Mouse (Mus musculus): ENCODE results near the gene Ppp4r1. TPM values are rescaled to one million over a fixed set of nuclear protein-coding genes. Genes with fewer than 3 reads are reported as not detected.

Ppp4r1 gene
- polyA plus RNA-seq, 1 experiment = 45.5 TPM

DNA sequence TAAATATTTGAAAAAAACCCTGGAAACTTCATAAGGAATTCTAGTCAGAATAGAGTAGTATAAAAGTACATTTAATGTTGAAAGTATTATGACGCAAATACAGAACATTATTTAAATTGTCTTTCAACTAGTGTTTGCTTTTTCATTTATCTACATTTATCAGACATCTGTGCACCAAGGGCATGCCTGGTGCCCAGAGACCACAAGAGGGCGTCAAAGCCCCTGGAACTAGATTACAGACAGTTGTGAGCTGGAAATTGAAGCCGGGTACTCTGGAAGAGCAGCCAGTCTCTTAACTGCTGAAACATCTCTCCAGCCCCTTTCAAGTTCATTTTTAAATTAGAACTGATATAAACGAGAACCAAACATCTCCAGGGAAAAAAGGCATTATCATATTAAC lies 80.2 kb downstream of the Ppp4r1 start:
- H3K4me3 ChIP-seq (replicated peaks; ENCODE audit: extremely low read depth, low read depth, low read length) = no peak overlapping the region
- no peak for DNase-seq
- TF ChIP-seq POLR2A (IDR thresholded peaks at IDR 0.05; ENCODE audit: borderline replicate concordance, extremely low read depth, low read depth, low read length) (no peak), CTCF (IDR thresholded peaks at IDR 0.05; ENCODE audit: insufficient read depth, low read length) (peak; percentile 69)
- WGBS = 55% methylated on average over 4 of the region's 4 CpGs
- peaks cover 2% of the 10 kb centered on the region; the same call in 1 of the 2 replicates for H3K4me1 ChIP-seq (ENCODE audit: control insufficient read depth, insufficient read depth, low read length)

DNA sequence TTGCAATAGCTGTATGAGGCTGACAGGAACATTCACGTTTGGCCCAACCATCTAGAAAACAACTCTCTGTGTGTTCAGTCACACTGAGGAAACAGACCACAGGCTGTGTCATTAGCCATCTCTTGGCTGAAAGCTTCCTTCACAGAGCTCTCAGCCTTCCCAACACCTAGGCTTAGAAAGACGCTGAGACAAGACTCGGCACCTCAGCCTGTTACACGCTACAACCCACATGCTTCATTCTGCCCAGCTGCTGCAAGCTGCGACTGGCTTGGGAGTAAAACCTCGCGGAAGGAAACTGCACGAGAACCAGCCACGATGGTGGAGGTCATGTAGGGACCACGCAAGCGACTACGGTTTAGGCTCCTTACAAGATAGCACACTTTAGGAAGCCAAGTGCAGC lies 81.5 kb downstream of the Ppp4r1 start:
- TF ChIP-seq POLR2A (IDR thresholded peaks at IDR 0.05; ENCODE audit: borderline replicate concordance, extremely low read depth, low read depth, low read length) (no peak), CTCF (IDR thresholded peaks at IDR 0.05; ENCODE audit: insufficient read depth, low read length) (no peak)
- H3K4me3 ChIP-seq (replicated peaks; ENCODE audit: extremely low read depth, low read depth, low read length) = no peak overlapping the region
- H3K4me1 ChIP-seq (ENCODE audit: control insufficient read depth, insufficient read depth, low read length) = peaks cover 2% of the 10 kb centered on the region; the same call in 1 of the 2 replicates
- DNase-seq = no peak
- WGBS = 94% methylated on average over 12 of the region's 12 CpGs

DNA sequence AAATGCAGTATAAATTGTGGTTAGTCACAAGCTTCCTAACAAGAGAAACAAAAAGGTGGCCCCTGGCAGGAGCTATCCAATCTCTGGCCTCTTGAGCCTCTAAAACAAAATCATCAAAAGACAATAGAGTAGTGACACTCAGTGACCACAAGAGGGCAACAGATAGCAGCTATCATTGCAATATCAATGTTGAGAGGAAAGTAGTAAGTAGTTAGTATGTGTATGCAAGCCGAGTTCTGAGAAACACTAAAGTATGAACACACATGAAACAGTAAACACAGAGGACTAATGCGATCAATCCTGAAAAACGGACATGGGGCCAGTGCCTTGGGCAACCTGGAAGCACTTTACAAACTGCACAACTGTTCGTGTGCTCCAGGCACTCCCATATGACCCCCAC lies 82.4 kb downstream of the Ppp4r1 start:
- no peak overlapping the region for H3K4me3 ChIP-seq (replicated peaks; ENCODE audit: extremely low read depth, low read depth, low read length)
- 32% methylated on average over 4 of the region's 4 CpGs for WGBS
- no peak for TF ChIP-seq POLR2A (IDR thresholded peaks at IDR 0.05; ENCODE audit: borderline replicate concordance, extremely low read depth, low read depth, low read length)
- TF ChIP-seq CTCF (IDR thresholded peaks at IDR 0.05; ENCODE audit: insufficient read depth, low read length) = peak; percentile 30; the same call in 1 of the 2 replicates
- H3K4me1 ChIP-seq (ENCODE audit: control insufficient read depth, insufficient read depth, low read length) = peaks cover 2% of the 10 kb centered on the region; the same call in 1 of the 2 replicates
- DNase-seq = no peak

DNA sequence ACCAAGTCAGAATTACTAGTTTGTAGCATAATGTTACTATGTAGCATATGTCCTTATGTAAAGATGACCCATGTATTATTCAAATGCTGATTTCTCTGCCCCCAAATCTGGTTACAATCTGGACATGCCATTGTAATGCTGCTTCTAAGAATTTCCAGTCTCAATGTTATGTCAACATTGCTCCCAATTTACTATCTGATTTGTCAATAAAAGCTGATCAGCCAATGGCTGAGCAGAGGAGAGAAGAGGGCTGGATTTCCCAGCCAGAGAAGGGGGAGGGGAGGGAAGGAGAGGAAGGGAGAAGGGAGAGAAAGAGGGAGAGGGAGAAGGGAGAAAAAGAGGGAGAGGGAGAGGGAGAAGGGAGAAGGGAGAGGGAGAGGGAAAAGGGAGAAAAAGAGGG lies 82.9 kb downstream of the Ppp4r1 start:
- no peak for DNase-seq
- no peak overlapping the region for H3K4me3 ChIP-seq (replicated peaks; ENCODE audit: extremely low read depth, low read depth, low read length)
- TF ChIP-seq POLR2A (IDR thresholded peaks at IDR 0.05; ENCODE audit: borderline replicate concordance, extremely low read depth, low read depth, low read length) (no peak), CTCF (IDR thresholded peaks at IDR 0.05; ENCODE audit: insufficient read depth, low read length) (no peak)
- peaks cover 2% of the 10 kb centered on the region; the same call in 1 of the 2 replicates for H3K4me1 ChIP-seq (ENCODE audit: control insufficient read depth, insufficient read depth, low read length)

DNA sequence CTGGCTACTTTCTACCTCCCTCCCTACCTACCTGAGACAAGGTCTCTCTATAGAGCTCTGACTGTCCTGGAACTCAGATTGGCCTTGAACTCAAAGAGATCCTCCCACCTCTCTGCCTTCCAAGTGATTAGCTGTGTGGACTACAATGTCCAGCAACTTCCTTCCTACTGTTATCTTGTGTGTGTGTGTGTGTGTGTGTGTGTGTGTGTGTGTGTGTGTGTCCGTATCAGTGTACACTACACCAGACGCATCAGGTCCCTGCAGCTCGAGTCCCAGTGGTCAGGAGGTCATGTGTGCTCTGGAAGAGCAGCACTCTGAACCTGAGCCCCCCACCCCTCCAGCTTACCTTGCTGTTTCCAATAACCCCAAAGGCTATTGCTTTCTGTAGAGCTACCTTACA lies 83.8 kb downstream of the Ppp4r1 start:
- 43% methylated on average over 3 of the region's 3 CpGs for WGBS
- Histone ChIP-seq H3K4me1 (ENCODE audit: control insufficient read depth, insufficient read depth, low read length) (peaks cover 2% of the 10 kb centered on the region; the same call in 1 of the 2 replicates), H3K4me3 (replicated peaks; ENCODE audit: extremely low read depth, low read depth, low read length) (no peak overlapping the region)
- TF ChIP-seq CTCF (IDR thresholded peaks at IDR 0.05; ENCODE audit: insufficient read depth, low read length) = no peak
- TF ChIP-seq POLR2A (IDR thresholded peaks at IDR 0.05; ENCODE audit: borderline replicate concordance, extremely low read depth, low read depth, low read length) = no peak
- DNase-seq = no peak

DNA sequence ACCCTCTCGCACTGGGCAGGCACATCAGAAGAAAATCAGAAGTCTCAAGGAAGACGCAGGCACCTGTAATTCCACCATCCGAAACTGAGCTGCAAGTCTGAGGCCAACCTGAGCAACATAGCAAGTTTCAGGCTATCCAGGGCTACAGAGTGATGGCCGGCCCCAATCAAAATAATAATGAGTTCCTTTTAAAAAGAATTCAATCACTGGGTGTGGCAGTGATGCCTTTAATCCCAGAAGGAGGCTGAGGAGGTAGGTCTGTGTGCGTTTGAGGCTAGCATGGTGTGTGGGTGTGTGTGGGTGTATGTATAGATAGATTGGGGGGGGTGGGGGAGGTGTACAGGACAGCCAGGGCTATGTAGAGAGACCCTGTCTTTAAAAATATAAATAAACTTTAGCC lies 85.6 kb downstream of the Ppp4r1 start:
- Histone ChIP-seq H3K4me1 (ENCODE audit: control insufficient read depth, insufficient read depth, low read length) (peaks cover 7% of the 10 kb centered on the region), H3K4me3 (replicated peaks; ENCODE audit: extremely low read depth, low read depth, low read length) (no peak overlapping the region)
- TF ChIP-seq POLR2A (IDR thresholded peaks at IDR 0.05; ENCODE audit: borderline replicate concordance, extremely low read depth, low read depth, low read length) (no peak), CTCF (IDR thresholded peaks at IDR 0.05; ENCODE audit: insufficient read depth, low read length) (no peak)
- 87% methylated on average over 5 of the region's 5 CpGs for WGBS
- DNase-seq = no peak

DNA sequence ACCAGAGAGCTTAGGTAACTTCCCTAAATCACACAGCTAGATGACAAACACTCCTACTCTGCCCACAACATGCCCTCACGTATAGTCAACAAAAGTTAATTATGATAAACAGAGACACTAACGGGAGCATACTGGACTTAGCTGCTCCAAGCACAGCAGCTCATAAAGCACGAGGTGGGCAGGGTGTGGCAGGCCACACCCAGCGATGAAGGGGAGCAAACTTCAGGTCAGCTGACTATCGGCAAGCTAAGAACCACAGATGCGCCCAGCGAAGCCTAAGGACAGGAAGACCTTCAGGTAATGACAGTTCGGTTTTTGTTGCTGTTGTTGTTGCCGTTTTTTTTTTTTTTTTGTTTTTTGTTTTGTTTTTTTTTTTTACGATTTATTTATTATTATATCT lies 87.3 kb downstream of the Ppp4r1 start:
- 81% methylated on average over 10 of the region's 10 CpGs for WGBS

DNA sequence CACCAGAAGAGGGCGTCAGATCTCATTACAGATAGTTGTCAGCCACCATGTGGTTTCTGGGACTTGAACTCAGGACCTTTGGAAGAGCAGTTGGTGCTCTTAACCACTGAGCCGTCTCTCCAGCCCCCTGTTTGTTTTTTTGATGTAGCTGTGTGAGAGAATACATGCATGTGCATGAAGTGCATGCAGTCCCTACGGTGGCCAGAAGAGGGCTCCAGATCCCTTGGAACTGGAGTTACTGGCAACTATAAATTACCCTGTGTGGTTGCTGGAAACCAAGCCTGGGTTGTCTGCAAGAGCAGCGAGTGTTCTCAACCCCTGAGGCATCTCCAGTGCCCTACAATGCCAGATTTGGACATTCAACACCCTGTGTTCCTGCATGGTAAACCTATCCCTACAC lies 87.8 kb downstream of the Ppp4r1 start:
- peak; percentile 77 for DNase-seq
- Histone ChIP-seq H3K4me1 (ENCODE audit: control insufficient read depth, insufficient read depth, low read length) (peaks cover 7% of the 10 kb centered on the region), H3K4me3 (replicated peaks; ENCODE audit: extremely low read depth, low read depth, low read length) (no peak overlapping the region)
- TF ChIP-seq POLR2A (IDR thresholded peaks at IDR 0.05; ENCODE audit: borderline replicate concordance, extremely low read depth, low read depth, low read length) = no peak
- TF ChIP-seq CTCF (IDR thresholded peaks at IDR 0.05; ENCODE audit: insufficient read depth, low read length) = peak; percentile 82
- WGBS = 33% methylated on average over 4 of the region's 4 CpGs

More for the DNA sequence above, 87.3 kb downstream of the Ppp4r1 start:
- TF ChIP-seq POLR2A (IDR thresholded peaks at IDR 0.05; ENCODE audit: borderline replicate concordance, extremely low read depth, low read depth, low read length) = no peak
- no peak for TF ChIP-seq CTCF (IDR thresholded peaks at IDR 0.05; ENCODE audit: insufficient read depth, low read length)
- Histone ChIP-seq H3K4me1 (ENCODE audit: control insufficient read depth, insufficient read depth, low read length) (peaks cover 9% of the 10 kb centered on the region), H3K4me3 (replicated peaks; ENCODE audit: extremely low read depth, low read depth, low read length) (no peak overlapping the region)
- DNase-seq = no peak

DNA sequence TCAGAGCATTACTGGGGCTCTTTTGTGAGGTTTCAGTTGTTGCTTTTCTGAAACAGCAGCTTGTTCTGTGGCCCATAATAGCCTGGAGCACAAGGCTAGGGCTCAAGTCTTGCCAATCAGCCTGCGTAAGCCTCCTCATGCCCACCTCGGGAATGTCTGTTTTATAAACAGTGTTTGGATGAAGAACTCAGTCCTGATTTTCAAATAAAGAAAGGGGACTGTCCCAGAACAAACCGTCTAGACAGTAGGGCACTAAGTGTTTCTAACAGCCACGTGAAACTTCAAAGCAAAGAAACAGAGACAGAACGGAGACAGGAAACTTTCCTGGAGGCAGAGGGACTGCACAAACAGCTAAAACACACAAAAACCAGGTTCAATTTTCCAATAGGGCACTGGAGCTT lies 89.3 kb downstream of the Ppp4r1 start:
- 12% methylated on average over 5 of the region's 5 CpGs for WGBS
- H3K4me1 ChIP-seq (ENCODE audit: control insufficient read depth, insufficient read depth, low read length) = peaks cover 7% of the 10 kb centered on the region
- TF ChIP-seq POLR2A (IDR thresholded peaks at IDR 0.05; ENCODE audit: borderline replicate concordance, extremely low read depth, low read depth, low read length) (no peak), CTCF (IDR thresholded peaks at IDR 0.05; ENCODE audit: insufficient read depth, low read length) (no peak)
- no peak for DNase-seq
- no peak overlapping the region for H3K4me3 ChIP-seq (replicated peaks; ENCODE audit: extremely low read depth, low read depth, low read length)

DNA sequence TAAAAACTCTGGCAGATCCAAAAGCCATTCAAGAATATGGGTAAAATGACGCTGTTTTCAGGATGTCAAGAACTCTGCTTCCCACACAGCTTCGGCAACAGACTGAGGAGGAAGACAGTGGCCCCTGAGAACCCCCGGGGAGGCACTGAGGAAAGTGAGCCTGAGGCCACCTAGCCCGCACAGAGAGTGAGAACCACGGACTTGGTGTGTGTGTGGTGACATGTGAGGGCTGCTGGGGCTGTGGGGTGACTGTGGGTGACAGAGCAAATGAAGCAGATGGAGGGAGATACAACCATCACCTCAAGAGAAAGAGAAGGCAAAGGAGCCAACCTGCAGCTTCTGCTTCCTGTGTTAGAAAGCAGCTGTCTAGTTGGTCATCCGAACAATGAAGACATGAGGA lies 89.7 kb downstream of the Ppp4r1 start:
- 34% methylated on average over 6 of the region's 6 CpGs for WGBS

More for the DNA sequence above, 89.7 kb downstream of the Ppp4r1 start:
- peaks cover 9% of the 10 kb centered on the region for H3K4me1 ChIP-seq (ENCODE audit: control insufficient read depth, insufficient read depth, low read length)
- no peak overlapping the region for H3K4me3 ChIP-seq (replicated peaks; ENCODE audit: extremely low read depth, low read depth, low read length)
- TF ChIP-seq CTCF (IDR thresholded peaks at IDR 0.05; ENCODE audit: insufficient read depth, low read length) (no peak), POLR2A (IDR thresholded peaks at IDR 0.05; ENCODE audit: borderline replicate concordance, extremely low read depth, low read depth, low read length) (no peak)
- DNase-seq = no peak

Measured in lung, adult 2 months (tissue).